Comparison of ENCODE assay signal across 10 mouse cellular contexts in the genomic region with DNA sequence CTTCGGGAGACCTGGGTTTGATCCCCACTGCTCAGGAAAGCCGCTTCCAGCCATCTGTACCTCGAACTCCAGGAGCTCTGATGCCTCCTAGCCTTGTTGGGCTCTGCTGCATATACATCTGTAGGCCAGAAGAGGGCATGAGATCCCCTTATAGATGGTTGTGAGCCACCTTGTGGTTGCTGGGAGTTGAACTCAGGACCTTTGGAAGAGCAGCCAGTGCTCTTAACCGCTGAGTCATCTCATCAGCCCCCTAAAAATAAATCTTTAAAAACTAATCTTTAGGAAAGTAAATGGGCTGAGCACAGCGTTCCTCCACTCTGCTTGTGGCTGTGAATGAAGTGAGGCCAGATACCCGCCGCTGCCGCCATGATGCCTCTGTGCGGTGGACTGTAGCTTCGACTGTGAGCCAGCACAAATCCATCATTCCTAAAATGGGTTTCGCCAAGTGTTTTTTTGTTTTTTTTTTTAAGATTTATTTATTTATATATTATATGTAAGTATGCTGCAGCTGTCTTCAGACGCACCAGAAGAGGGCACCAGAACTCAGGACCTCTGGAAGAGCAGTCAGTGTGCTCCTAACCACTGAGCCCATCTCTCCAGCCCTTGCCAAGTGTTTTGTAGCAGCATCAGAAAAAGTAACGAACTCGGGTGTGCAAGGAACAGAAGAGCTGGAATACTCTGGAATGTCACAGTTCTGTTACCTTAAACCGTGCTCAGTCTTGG. TPM values are rescaled to one million over a fixed set of nuclear protein-coding genes. Genes with fewer than 3 reads are reported as not detected.
DNase-seq lines count a peak whose midpoint lies in the region; ATAC-seq and TF ChIP-seq lines count a peak whose summit lies in the region.
"Had no signal": no experiment of that assay in that cellular context is flagged by ENCODE, and none has a peak within 500 bp of the region (broad histone marks: within the 10 kb centered on the region; RNA-seq: fewer than 3 reads in every experiment).

No protein-coding gene starts in this region.

- H3K9ac ChIP-seq in neural tube, embryonic 15.5 days (replicated peaks): no peak overlapping the region
- H3K9ac ChIP-seq in hindbrain, postnatal 0 days (replicated peaks; ENCODE audit: low read length): no peak overlapping the region
- no peak overlapping the region for H3K9ac ChIP-seq in neural tube, embryonic 11.5 days (ENCODE audit: low read length)
- H3K9ac ChIP-seq: heart, embryonic 15.5 days had no signal

- H3K27ac ChIP-seq in neural tube, embryonic 15.5 days (replicated peaks): no peak overlapping the region
- H3K27ac ChIP-seq in hindbrain, postnatal 0 days: no peak overlapping the region
- no peak overlapping the region for H3K27ac ChIP-seq in neural tube, embryonic 11.5 days (ENCODE audit: low read depth, low read length)
- H3K27ac ChIP-seq: heart, embryonic 15.5 days had no signal

- no peaks in the 10 kb centered on the region for H3K9me3 ChIP-seq in neural tube, embryonic 15.5 days (replicated peaks)
- no peaks in the 10 kb centered on the region for H3K9me3 ChIP-seq in hindbrain, postnatal 0 days (ENCODE audit: low read length)
- H3K9me3 ChIP-seq in neural tube, embryonic 11.5 days (ENCODE audit: control insufficient read depth, low read length): no peaks in the 10 kb centered on the region
- H3K9me3 ChIP-seq: heart, embryonic 15.5 days had no signal

- peak; percentile 68 for TF ChIP-seq CTCF in hindbrain, postnatal 0 days (IDR thresholded peaks at IDR 0.05; ENCODE audit: low read depth)

- no peak overlapping the region for H3K4me2 ChIP-seq in neural tube, embryonic 15.5 days
- H3K4me2 ChIP-seq in hindbrain, postnatal 0 days (ENCODE audit: low read depth, low read length): no peak overlapping the region
- no peak overlapping the region for H3K4me2 ChIP-seq in neural tube, embryonic 11.5 days (ENCODE audit: low read depth)
- H3K4me2 ChIP-seq: heart, embryonic 15.5 days had no signal

- peak; percentile 29 for DNase-seq in gastrocnemius, postnatal 10 days
- DNase-seq in gastrocnemius, adult 8-10 months (ENCODE audit: low spot score in 2 of 2): no peak
- peak; percentile 21 for DNase-seq in neural tube, embryonic 10.5 days (ENCODE audit: extremely low spot score, low spot score)
- DNase-seq in ZHBTc4 (ENCODE audit: low read depth, low spot score): peak; percentile 81
- DNase-seq in hindbrain, postnatal 0 days (ENCODE audit: low spot score): peak; percentile 74
- DNase-seq in neural tube, embryonic 11.5 days (ENCODE audit: low spot score): peak; percentile 39

- H3K4me3 ChIP-seq in neural tube, embryonic 15.5 days (replicated peaks): no peak overlapping the region
- H3K4me3 ChIP-seq in hindbrain, postnatal 0 days (ENCODE audit: low read length): no peak overlapping the region
- H3K4me3 ChIP-seq in neural tube, embryonic 11.5 days (ENCODE audit: low read depth, low read length): no peak overlapping the region
- H3K4me3 ChIP-seq: heart, embryonic 15.5 days had no signal

- H3K4me1 ChIP-seq in neural tube, embryonic 15.5 days: peaks cover 4% of the 10 kb centered on the region
- H3K4me1 ChIP-seq in hindbrain, postnatal 0 days (ENCODE audit: insufficient read depth, low read length): no peaks in the 10 kb centered on the region
- no peaks in the 10 kb centered on the region for H3K4me1 ChIP-seq in neural tube, embryonic 11.5 days (ENCODE audit: control insufficient read depth, insufficient read depth, low read length)

- no peaks in the 10 kb centered on the region for H3K36me3 ChIP-seq in neural tube, embryonic 15.5 days
- no peaks in the 10 kb centered on the region for H3K36me3 ChIP-seq in hindbrain, postnatal 0 days (ENCODE audit: insufficient read depth, low read length)
- no peaks in the 10 kb centered on the region for H3K36me3 ChIP-seq in neural tube, embryonic 11.5 days (ENCODE audit: control insufficient read depth, insufficient read depth, low read length)
- H3K36me3 ChIP-seq: heart, embryonic 15.5 days had no signal

- no peaks in the 10 kb centered on the region for H3K27me3 ChIP-seq in neural tube, embryonic 15.5 days (replicated peaks)
- no peaks in the 10 kb centered on the region for H3K27me3 ChIP-seq in hindbrain, postnatal 0 days (ENCODE audit: insufficient read depth, low read length)
- no peaks in the 10 kb centered on the region for H3K27me3 ChIP-seq in neural tube, embryonic 11.5 days (ENCODE audit: control insufficient read depth, insufficient read depth, low read length)
- H3K27me3 ChIP-seq: heart, embryonic 15.5 days had no signal

- no peak for ATAC-seq in neural tube, embryonic 15.5 days (ENCODE audit: low FRiP score)
- ATAC-seq in hindbrain, postnatal 0 days: 0 out of 2 replicates have a peak, but pooled peaks have one; percentile 38
- no peak for ATAC-seq in neural tube, embryonic 11.5 days (ENCODE audit: insufficient read depth, low FRiP score, low TSS enrichment)
- ATAC-seq in frontal cortex, adult (ENCODE audit: low TSS enrichment): no peak

- WGBS in neural tube, embryonic 15.5 days: 65% methylated on average over 15 of the region's 15 CpGs
- 58% methylated on average over 15 of the region's 15 CpGs for WGBS in hindbrain, postnatal 0 days
- 61% methylated on average over 15 of the region's 15 CpGs for WGBS in neural tube, embryonic 11.5 days

RNA-seq across cellular contexts. Expression of gene Tuba3a, which starts 10.8 kb away (rescaled TPM):
- not detected for total RNA-seq in gastrocnemius, postnatal 10 days (2021)
- not detected for total RNA-seq in gastrocnemius, adult 8-10 months (2022)
- polyA plus RNA-seq in neural tube, embryonic 15.5 days (2015; fragmentation: Nextera tagmentation; extraction: Ambion mirVana): not detected in 2 replicates
- total RNA-seq in hindbrain, postnatal 0 days (2014; rRNA removed): not detected in 2 replicates
- not detected in 2 replicates for polyA plus RNA-seq in hindbrain, postnatal 0 days (2015; fragmentation: Nextera tagmentation; extraction: Ambion mirVana)
- polyA plus RNA-seq in neural tube, embryonic 11.5 days (2014; fragmentation: Nextera tagmentation; extraction: Ambion mirVana): 0.15 TPM in 1 of 2 replicates, not detected in the other
- total RNA-seq: adrenal gland, adult 18-20 months had no signal

RNA-seq across cellular contexts. Expression of gene Cd27, which starts 38.2 kb away (rescaled TPM):
- total RNA-seq in gastrocnemius, postnatal 10 days (2021): under 1 TPM in 1 of 2 experiments, not detected in 1; 0.14 TPM
- under 1 TPM in 2 of 4 experiments, not detected in 2; 0.36 to 0.53 TPM for total RNA-seq in gastrocnemius, adult 8-10 months (2022)
- polyA plus RNA-seq in neural tube, embryonic 15.5 days (2015; fragmentation: Nextera tagmentation; extraction: Ambion mirVana): 2.0 and 12.9 TPM in 2 replicates
- 0.79 TPM in 1 of 2 replicates, not detected in the other for total RNA-seq in hindbrain, postnatal 0 days (2014; rRNA removed)
- polyA plus RNA-seq in hindbrain, postnatal 0 days (2015; fragmentation: Nextera tagmentation; extraction: Ambion mirVana): 0.29 and 0.71 TPM in 2 replicates
- polyA plus RNA-seq in neural tube, embryonic 11.5 days (2014; fragmentation: Nextera tagmentation; extraction: Ambion mirVana): 0.77 and 1.3 TPM in 2 replicates

RNA-seq across cellular contexts. Expression of gene Ltbr, which starts 38.7 kb away (rescaled TPM):
- total RNA-seq in gastrocnemius, postnatal 10 days (2021): 10 to 100 TPM; 34.0 to 36.1 TPM
- total RNA-seq in gastrocnemius, adult 8-10 months (2022): 10 to 100 TPM; 14.7 to 19.7 (median 19.3) TPM
- polyA plus RNA-seq in neural tube, embryonic 15.5 days (2015; fragmentation: Nextera tagmentation; extraction: Ambion mirVana): 19.5 and 28.1 TPM in 2 replicates
- 31.6 and 34.4 TPM in 2 replicates for total RNA-seq in hindbrain, postnatal 0 days (2014; rRNA removed)
- 17.5 and 18.1 TPM in 2 replicates for polyA plus RNA-seq in hindbrain, postnatal 0 days (2015; fragmentation: Nextera tagmentation; extraction: Ambion mirVana)
- 18.8 and 19.2 TPM in 2 replicates for polyA plus RNA-seq in neural tube, embryonic 11.5 days (2014; fragmentation: Nextera tagmentation; extraction: Ambion mirVana)

RNA-seq across cellular contexts. Expression of gene Tapbpl, which starts 43.3 kb away (rescaled TPM):
- 1 to 10 TPM; 2.7 to 3.1 TPM for total RNA-seq in gastrocnemius, postnatal 10 days (2021)
- 1 to 10 TPM; 1.6 to 2.3 (median 2.0) TPM for total RNA-seq in gastrocnemius, adult 8-10 months (2022)
- polyA plus RNA-seq in neural tube, embryonic 15.5 days (2015; fragmentation: Nextera tagmentation; extraction: Ambion mirVana): 7.1 and 11.9 TPM in 2 replicates
- 4.5 and 7.0 TPM in 2 replicates for total RNA-seq in hindbrain, postnatal 0 days (2014; rRNA removed)
- polyA plus RNA-seq in hindbrain, postnatal 0 days (2015; fragmentation: Nextera tagmentation; extraction: Ambion mirVana): 7.0 and 7.8 TPM in 2 replicates
- polyA plus RNA-seq in neural tube, embryonic 11.5 days (2014; fragmentation: Nextera tagmentation; extraction: Ambion mirVana): 1.2 and 1.7 TPM in 2 replicates

RNA-seq across cellular contexts. Expression of gene Scnn1a, which starts 45.5 kb away (rescaled TPM):
- under 1 TPM; 0.31 to 0.43 TPM for total RNA-seq in gastrocnemius, postnatal 10 days (2021)
- under 1 TPM; 0.17 to 0.19 (median 0.17) TPM for total RNA-seq in gastrocnemius, adult 8-10 months (2022)
- 0.44 and 2.6 TPM in 2 replicates for polyA plus RNA-seq in neural tube, embryonic 15.5 days (2015; fragmentation: Nextera tagmentation; extraction: Ambion mirVana)
- 1.7 and 3.0 TPM in 2 replicates for total RNA-seq in hindbrain, postnatal 0 days (2014; rRNA removed)
- polyA plus RNA-seq in hindbrain, postnatal 0 days (2015; fragmentation: Nextera tagmentation; extraction: Ambion mirVana): 1.00 and 1.2 TPM in 2 replicates
- 0.55 and 0.80 TPM in 2 replicates for polyA plus RNA-seq in neural tube, embryonic 11.5 days (2014; fragmentation: Nextera tagmentation; extraction: Ambion mirVana)

Comparison
In these comparisons a context has a peak if more than half of its experiments do, and no peak if none do; other contexts are left out.
1. DNase-seq: peak in gastrocnemius, postnatal 10 days (single experiment), neural tube, embryonic 10.5 days (single experiment), ZHBTc4 (single experiment), hindbrain, postnatal 0 days (single experiment) and neural tube, embryonic 11.5 days (single experiment); none in gastrocnemius, adult 8-10 months (0 of 2).